Mouse (Mus musculus): Measurements from ENCODE around the gene Gm27029. TPM values are rescaled to one million over a fixed set of nuclear protein-coding genes. Genes with fewer than 3 reads are reported as not detected.
"Not testable (repeated sequence)": the region's sequence is repeated elsewhere in the genome, so short reads cannot be mapped to it uniquely, and the experiment has no call there.

The Gm27029 gene
- polyA plus RNA-seq, 1 experiment from 2014 or later, result 8.2 TPM

DNA sequence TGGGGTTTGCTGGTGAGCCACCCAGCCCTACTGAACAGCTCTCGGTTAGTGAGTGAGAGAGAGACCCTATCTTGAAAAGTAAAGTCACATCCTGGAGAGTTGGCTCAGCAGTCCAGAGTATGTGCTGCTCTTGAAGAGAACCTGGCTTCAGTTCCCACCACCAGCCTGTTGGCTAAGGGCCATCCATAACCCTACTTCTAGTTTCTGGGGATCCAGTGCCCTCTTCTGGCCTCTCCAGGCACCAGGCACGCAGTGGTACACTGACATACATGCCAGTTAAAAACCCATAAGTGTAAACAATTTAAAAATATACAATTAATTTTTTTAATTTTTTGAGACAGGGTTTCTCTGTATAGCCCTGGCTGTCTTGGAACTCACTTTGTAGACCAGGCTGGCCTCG, 25.8 kb upstream of the Gm27029 start:
- Histone ChIP-seq H3K4me3 (ENCODE audit: low read depth, low read length) (no peak overlapping the region), H3K4me2 (ENCODE audit: low read depth, low read length, severe bottlenecking) (no peak overlapping the region), H3K36me3 (ENCODE audit: control insufficient read depth, insufficient read depth, low read length) (peaks cover 3% of the 10 kb centered on the region; the same call in 1 of the 2 replicates), H3K27ac (ENCODE audit: low read depth, low read length) (no peak overlapping the region), H3K4me1 (replicated peaks; ENCODE audit: control insufficient read depth, insufficient read depth, low read length) (peaks cover 3% of the 10 kb centered on the region; the same call in 1 of the 2 replicates), H3K27me3 (ENCODE audit: control insufficient read depth, insufficient read depth, low read length) (no peaks in the 10 kb centered on the region), H3K9ac (ENCODE audit: low read length) (no peak overlapping the region), H3K9me3 (ENCODE audit: control insufficient read depth, low read length) (no peaks in the 10 kb centered on the region)
- ATAC-seq (replicated peaks; ENCODE audit: low FRiP score) (no peak), DNase-seq (ENCODE audit: low spot score) (peak; percentile 47)
- 89% methylated on average over 3 of the region's 3 CpGs for WGBS

DNA sequence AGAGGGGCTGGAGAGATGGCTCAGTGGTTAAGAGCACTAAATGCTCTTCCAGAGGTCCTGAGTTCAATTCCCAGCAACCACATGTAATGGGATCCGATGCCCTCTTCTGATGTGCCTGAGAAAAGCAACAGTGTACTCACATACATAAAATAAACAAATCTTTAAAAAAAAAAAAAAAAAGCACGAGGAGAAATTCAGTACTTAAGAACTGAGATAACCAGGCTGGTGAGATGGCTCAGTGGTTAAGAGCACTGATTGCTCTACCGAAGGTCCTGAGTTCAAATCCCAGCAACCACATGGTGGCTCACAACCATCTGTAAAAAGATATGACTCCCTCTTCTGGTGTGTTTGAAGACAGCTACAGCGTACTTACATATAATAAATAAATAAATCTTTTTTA, 25.0 kb upstream of the Gm27029 start:
- not testable (repeated sequence) for H3K4me1 ChIP-seq (replicated peaks; ENCODE audit: control insufficient read depth, insufficient read depth, low read length); H3K9ac ChIP-seq (ENCODE audit: low read length); H3K27ac ChIP-seq (ENCODE audit: low read depth, low read length); DNase-seq (ENCODE audit: low spot score); H3K36me3 ChIP-seq (ENCODE audit: control insufficient read depth, insufficient read depth, low read length); ATAC-seq (replicated peaks; ENCODE audit: low FRiP score); H3K9me3 ChIP-seq (ENCODE audit: control insufficient read depth, low read length); H3K4me3 ChIP-seq (ENCODE audit: low read depth, low read length); H3K27me3 ChIP-seq (ENCODE audit: control insufficient read depth, insufficient read depth, low read length); H3K4me2 ChIP-seq (ENCODE audit: low read depth, low read length, severe bottlenecking)
- WGBS, result 83% methylated on average over 4 of the region's 4 CpGs

DNA sequence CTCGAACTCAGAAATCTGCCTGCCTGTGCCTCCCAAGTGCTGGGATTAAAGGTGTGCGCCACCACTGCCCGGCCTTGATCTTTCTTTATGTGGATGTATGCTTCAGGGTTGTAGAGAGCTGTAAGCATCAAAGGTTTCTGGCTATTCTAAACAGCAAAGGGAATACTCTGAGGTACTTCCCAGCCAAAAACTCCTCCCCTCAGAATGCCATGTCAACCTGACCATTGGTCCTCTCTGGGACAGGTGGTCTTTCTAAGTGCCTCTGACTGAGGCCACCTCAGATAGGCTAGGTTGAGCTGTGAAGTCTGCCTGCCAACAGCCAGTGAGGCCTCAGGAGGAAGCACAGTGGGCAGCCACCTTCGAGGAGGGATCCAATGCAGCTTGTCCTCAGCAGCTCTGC, 24.3 kb upstream of the Gm27029 start:
- peak; percentile 42 for DNase-seq (ENCODE audit: low spot score)
- ATAC-seq (replicated peaks; ENCODE audit: low FRiP score), result no peak
- WGBS, result 89% methylated on average over 4 of the region's 4 CpGs
- no peak overlapping the region for H3K4me3 ChIP-seq (ENCODE audit: low read depth, low read length)
- H3K9me3 ChIP-seq (ENCODE audit: control insufficient read depth, low read length), result no peaks in the 10 kb centered on the region
- H3K27ac ChIP-seq (ENCODE audit: low read depth, low read length), result no peak overlapping the region
- H3K4me1 ChIP-seq (replicated peaks; ENCODE audit: control insufficient read depth, insufficient read depth, low read length), result peaks cover under 1% of the 10 kb centered on the region; the same call in 1 of the 2 replicates
- no peak overlapping the region for H3K9ac ChIP-seq (ENCODE audit: low read length)
- no peaks in the 10 kb centered on the region for H3K27me3 ChIP-seq (ENCODE audit: control insufficient read depth, insufficient read depth, low read length)
- 0 out of 2 replicates have a peak overlapping the region, but pooled peaks have one; percentile 8 for H3K4me2 ChIP-seq (ENCODE audit: low read depth, low read length, severe bottlenecking)
- H3K36me3 ChIP-seq (ENCODE audit: control insufficient read depth, insufficient read depth, low read length), result peaks cover 12% of the 10 kb centered on the region; the same call in 1 of the 2 replicates

DNA sequence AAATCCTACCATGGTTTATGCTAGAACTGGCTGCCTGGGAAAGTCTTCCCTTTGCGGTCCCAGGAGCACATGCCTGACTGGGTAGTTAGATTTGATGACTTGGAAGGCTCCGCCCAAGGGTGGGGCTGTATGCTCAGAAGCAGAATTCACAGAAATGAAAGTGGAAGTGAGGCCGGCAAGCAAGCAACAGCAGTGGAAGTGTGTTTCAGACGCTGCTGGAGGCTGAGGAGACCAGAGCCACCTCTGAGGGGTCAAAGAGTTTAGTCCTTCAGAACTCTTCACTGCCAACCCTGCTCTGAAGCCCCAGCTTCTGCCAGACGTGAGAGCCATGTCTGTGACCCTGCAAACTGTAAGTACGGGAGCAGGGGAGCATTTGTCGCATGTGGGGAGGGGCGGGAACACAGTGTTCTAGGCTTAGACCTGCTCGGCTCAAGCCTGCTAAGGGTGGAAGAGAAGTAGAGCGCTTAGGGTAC, 23.7 kb upstream of the Gm27029 start, which contains the start of gene Ifi35:
Gene Ifi35, plus strand, starts transcription at position 134 of the 473 bp plus-strand sequence.
- H3K36me3 ChIP-seq (ENCODE audit: control insufficient read depth, insufficient read depth, low read length), result peaks cover 15% of the 10 kb centered on the region; the same call in 1 of the 2 replicates
- DNase-seq (ENCODE audit: low spot score) (peak; percentile 54), ATAC-seq (replicated peaks; ENCODE audit: low FRiP score) (no peak)
- no peak within 1 kb of the TSS for H3K27ac ChIP-seq (ENCODE audit: low read depth, low read length)
- peaks cover 5% of the 10 kb centered on the region for H3K4me1 ChIP-seq (replicated peaks; ENCODE audit: control insufficient read depth, insufficient read depth, low read length)
- 0 out of 2 replicates have a peak within 1 kb of the TSS, but pooled peaks have one; percentile 8 for H3K4me2 ChIP-seq (ENCODE audit: low read depth, low read length, severe bottlenecking)
- no peaks in the 10 kb centered on the region for H3K27me3 ChIP-seq (ENCODE audit: control insufficient read depth, insufficient read depth, low read length)
- WGBS, result 43% methylated on average over 10 of the region's 10 CpGs
- no peak within 1 kb of the TSS for H3K4me3 ChIP-seq (ENCODE audit: low read depth, low read length)
- 0 out of 2 replicates have a peak within 1 kb of the TSS, but pooled peaks have one; percentile 5 for H3K9ac ChIP-seq (ENCODE audit: low read length)
- H3K9me3 ChIP-seq (ENCODE audit: control insufficient read depth, low read length), result no peaks in the 10 kb centered on the region

DNA sequence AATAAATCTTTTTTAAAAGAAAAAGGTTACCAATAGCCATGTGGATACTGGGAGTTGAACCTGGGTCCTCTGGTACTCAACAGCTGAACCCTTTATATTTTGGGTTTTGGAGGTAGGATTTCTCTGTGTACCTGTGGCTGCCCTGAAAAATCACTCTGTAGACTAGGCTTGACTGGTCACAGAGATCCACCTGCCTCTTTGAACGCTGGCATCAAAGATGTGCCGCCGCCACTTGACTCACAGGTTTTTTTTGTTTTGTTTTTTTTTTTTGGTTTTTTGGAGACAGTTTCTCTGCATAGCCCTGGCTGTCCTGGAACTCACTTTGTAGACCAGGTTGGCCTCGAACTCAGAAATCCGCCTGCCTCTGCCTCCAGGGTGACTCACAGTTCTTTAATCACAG, 23.2 kb upstream of the Gm27029 start:
- Histone ChIP-seq H3K27ac (ENCODE audit: low read depth, low read length) (no peak overlapping the region), H3K27me3 (ENCODE audit: control insufficient read depth, insufficient read depth, low read length) (no peaks in the 10 kb centered on the region), H3K9me3 (ENCODE audit: control insufficient read depth, low read length) (no peaks in the 10 kb centered on the region), H3K36me3 (ENCODE audit: control insufficient read depth, insufficient read depth, low read length) (peaks cover 15% of the 10 kb centered on the region; the same call in 1 of the 2 replicates), H3K9ac (ENCODE audit: low read length) (no peak overlapping the region), H3K4me3 (ENCODE audit: low read depth, low read length) (no peak overlapping the region), H3K4me2 (ENCODE audit: low read depth, low read length, severe bottlenecking) (no peak overlapping the region), H3K4me1 (replicated peaks; ENCODE audit: control insufficient read depth, insufficient read depth, low read length) (peaks cover 7% of the 10 kb centered on the region)
- DNase-seq (ENCODE audit: low spot score) (no peak), ATAC-seq (replicated peaks; ENCODE audit: low FRiP score) (no peak)
- 90% methylated on average over 5 of the region's 5 CpGs for WGBS

DNA sequence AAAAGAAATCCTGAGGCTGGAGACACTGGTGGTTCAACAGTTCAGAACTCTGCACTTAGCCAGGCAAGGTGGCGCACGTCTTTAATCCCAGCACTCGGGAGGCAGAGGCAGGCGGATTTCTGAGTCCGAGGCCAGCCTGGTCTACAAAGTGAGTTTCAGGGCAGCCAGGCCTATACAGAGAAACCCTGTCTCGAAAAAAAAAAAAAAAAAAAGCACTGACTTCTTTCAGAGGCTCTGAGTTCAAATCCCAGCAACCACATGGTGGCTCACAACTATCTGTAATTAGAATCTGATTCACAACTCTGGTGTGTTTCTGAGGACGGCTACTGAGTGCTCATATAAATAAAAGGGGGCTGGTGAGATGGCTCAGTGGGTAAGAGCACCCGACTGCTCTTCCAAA, 22.3 kb upstream of the Gm27029 start:
- H3K4me2 ChIP-seq (ENCODE audit: low read depth, low read length, severe bottlenecking); H3K4me1 ChIP-seq (replicated peaks; ENCODE audit: control insufficient read depth, insufficient read depth, low read length); H3K4me3 ChIP-seq (ENCODE audit: low read depth, low read length); H3K27me3 ChIP-seq (ENCODE audit: control insufficient read depth, insufficient read depth, low read length); H3K27ac ChIP-seq (ENCODE audit: low read depth, low read length); H3K9me3 ChIP-seq (ENCODE audit: control insufficient read depth, low read length); ATAC-seq (replicated peaks; ENCODE audit: low FRiP score); H3K9ac ChIP-seq (ENCODE audit: low read length): not testable (repeated sequence)
- 91% methylated on average over 8 of the region's 8 CpGs for WGBS
- peak; percentile 21 for DNase-seq (ENCODE audit: low spot score)
- peaks cover 15% of the 10 kb centered on the region; the same call in 1 of the 2 replicates for H3K36me3 ChIP-seq (ENCODE audit: control insufficient read depth, insufficient read depth, low read length)

DNA sequence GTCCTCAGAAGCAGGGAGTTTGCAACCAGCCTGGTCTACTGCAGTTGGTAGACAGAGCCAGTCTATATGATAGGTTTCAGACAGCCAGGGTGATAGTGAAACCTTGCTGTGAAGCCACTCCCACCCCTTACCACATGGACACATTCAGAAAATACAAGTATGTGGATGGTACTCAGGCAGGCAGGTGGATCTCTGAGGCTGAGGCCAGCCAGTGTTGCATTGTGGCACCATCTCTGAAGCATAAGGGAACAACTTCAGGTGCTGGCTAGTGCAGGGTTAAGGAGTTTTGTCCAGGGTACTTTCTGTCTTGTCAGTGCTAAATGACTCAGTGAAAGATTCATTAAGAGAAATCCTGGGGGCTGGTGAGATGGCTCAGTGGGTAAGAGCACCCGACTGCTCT, 21.7 kb upstream of the Gm27029 start:
- peaks cover 15% of the 10 kb centered on the region; the same call in 1 of the 2 replicates for H3K36me3 ChIP-seq (ENCODE audit: control insufficient read depth, insufficient read depth, low read length)
- H3K4me1 ChIP-seq (replicated peaks; ENCODE audit: control insufficient read depth, insufficient read depth, low read length), result peaks cover 7% of the 10 kb centered on the region
- H3K27ac ChIP-seq (ENCODE audit: low read depth, low read length), result no peak overlapping the region
- ATAC-seq (replicated peaks; ENCODE audit: low FRiP score) (no peak), DNase-seq (ENCODE audit: low spot score) (peak; percentile 47)
- no peak overlapping the region for H3K4me3 ChIP-seq (ENCODE audit: low read depth, low read length)
- no peaks in the 10 kb centered on the region for H3K27me3 ChIP-seq (ENCODE audit: control insufficient read depth, insufficient read depth, low read length)
- 81% methylated on average over 1 of the region's 1 CpGs for WGBS
- H3K9ac ChIP-seq (ENCODE audit: low read length), result no peak overlapping the region
- H3K9me3 ChIP-seq (ENCODE audit: control insufficient read depth, low read length), result no peaks in the 10 kb centered on the region
- H3K4me2 ChIP-seq (ENCODE audit: low read depth, low read length, severe bottlenecking), result no peak overlapping the region

DNA sequence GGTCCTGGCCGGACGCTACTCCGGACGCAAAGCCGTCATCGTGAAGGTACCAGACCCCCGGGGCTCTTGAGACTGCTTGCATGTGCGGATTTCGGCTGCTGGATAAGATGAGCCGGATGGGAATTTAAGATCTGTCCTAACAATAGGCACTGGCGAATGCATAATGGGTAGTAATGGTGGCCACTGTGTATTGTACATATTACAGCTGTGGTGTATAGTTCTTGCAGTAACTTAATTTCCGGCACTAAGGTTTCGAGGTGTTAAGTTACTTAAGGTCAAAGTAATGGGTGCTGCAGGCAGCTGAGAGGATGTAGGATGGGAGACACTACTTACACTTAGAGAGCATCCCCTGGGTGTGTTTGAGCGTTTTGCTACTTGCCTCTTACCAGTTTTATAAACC, 18.2 kb upstream of the Gm27029 start:
- ATAC-seq (replicated peaks; ENCODE audit: low FRiP score), result no peak
- H3K9ac ChIP-seq (ENCODE audit: low read length), result peak overlapping the region; percentile 89
- WGBS, result 3% methylated on average over 14 of the region's 14 CpGs

More for the DNA sequence above, 18.2 kb upstream of the Gm27029 start:
- DNase-seq (ENCODE audit: low spot score), result peak; percentile 49
- Histone ChIP-seq H3K36me3 (ENCODE audit: control insufficient read depth, insufficient read depth, low read length) (peaks cover 15% of the 10 kb centered on the region; the same call in 1 of the 2 replicates), H3K4me2 (ENCODE audit: low read depth, low read length, severe bottlenecking) (peak overlapping the region; percentile 92), H3K4me3 (ENCODE audit: low read depth, low read length) (peak overlapping the region; percentile 90), H3K4me1 (replicated peaks; ENCODE audit: control insufficient read depth, insufficient read depth, low read length) (peaks cover 7% of the 10 kb centered on the region), H3K9me3 (ENCODE audit: control insufficient read depth, low read length) (no peaks in the 10 kb centered on the region), H3K27me3 (ENCODE audit: control insufficient read depth, insufficient read depth, low read length) (no peaks in the 10 kb centered on the region), H3K27ac (ENCODE audit: low read depth, low read length) (peak overlapping the region; percentile 77)
